Mouse (Mus musculus) hindbrain, embryonic 11.5 days (tissue): Measurements from ENCODE around the gene Ckap4. TPM values are rescaled to one million over a fixed set of nuclear protein-coding genes. Genes with fewer than 3 reads are reported as not detected.

ENCODE experiments used
- ATAC-seq: fragments of 200-750 bp; cut with Nextera tagmentation; 2 replicates; pipeline ENCODE4 v1.8.0; 2017; ENCODE audit warnings: mild to moderate bottlenecking, moderate TSS enrichment, moderate library complexity; ENCODE audit not compliant: low FRiP score
- DNase-seq: peaks from one replicate; pipeline ENCODE4 v3.0.0-alpha.2; 2015; ENCODE audit warnings: low spot score
- H3K27ac ChIP-seq: fragments of 300-500 bp; sonication (generic); 2 replicates; pipeline ENCODE4 v1.5.1; 2014; ENCODE audit warnings: mild to moderate bottlenecking, low read depth, low read length
- H3K27me3 ChIP-seq: fragments of 300-500 bp; sonication (generic); 2 replicates; pipeline ENCODE4 v1.6.1; 2014; ENCODE audit warnings: mild to moderate bottlenecking, low read length, moderate library complexity, mixed read lengths; ENCODE audit not compliant: control insufficient read depth, insufficient read depth
- H3K36me3 ChIP-seq: fragments of 300-500 bp; sonication (generic); 2 replicates; pipeline ENCODE4 v1.6.1; 2014; ENCODE audit warnings: mild to moderate bottlenecking, low read length, moderate library complexity, mixed read lengths; ENCODE audit not compliant: control insufficient read depth, insufficient read depth
- H3K4me1 ChIP-seq: fragments of 300-500 bp; sonication (generic); replicated peaks from 2 replicates; pipeline ENCODE4 v1.6.1; 2014; ENCODE audit warnings: low read length, mixed read lengths; ENCODE audit not compliant: control insufficient read depth, insufficient read depth
- H3K4me2 ChIP-seq: fragments of 300-500 bp; sonication (generic); replicated peaks from 2 replicates; pipeline ENCODE4 v1.6.1; 2014; ENCODE audit warnings: mild to moderate bottlenecking, low read depth, low read length
- H3K4me3 ChIP-seq: fragments of 300-500 bp; sonication (generic); 2 replicates; pipeline ENCODE4 v1.5.1; 2014; ENCODE audit warnings: low read depth, low read length
- H3K9ac ChIP-seq: fragments of 300-500 bp; sonication (generic); 2 replicates; pipeline ENCODE4 v1.6.1; 2014; ENCODE audit warnings: low read depth, low read length
- H3K9me3 ChIP-seq: fragments of 300-500 bp; sonication (generic); 2 replicates; pipeline ENCODE4 v1.6.1; 2016; ENCODE audit warnings: low read length; ENCODE audit not compliant: control insufficient read depth
- WGBS: fragments of 180-500 bp; shearing (Covaris S2); extraction: QIAGEN DNeasy Blood & Tissue Kit; methylation state at CpG from one replicate; pipeline ENCODE4 v1.1.7; 2014; 5-methylcytosine and 5-hydroxymethylcytosine counted together
- polyA plus RNA-seq: library from polyadenylated mRNA; unstranded; fragments of >200 nt; fragmentation: Nextera tagmentation; extraction: Ambion mirVana; gene quantifications from 2 replicates; pipeline ENCODE4 v1.2.1, GENCODE M21; 2014

The Ckap4 gene
- polyA plus RNA-seq, 1 experiment from 2014 or later: 91.1 TPM

GRCm38 (mm10) chr10:84535859-84536258 lies 2.0 kb upstream of the Ckap4 start:
- Histone ChIP-seq H3K4me1 (peaks cover 9% of the 10 kb centered on the region), H3K4me3 (no peak overlapping the region), H3K27me3 (no peaks in the 10 kb centered on the region), H3K9me3 (no peaks in the 10 kb centered on the region), H3K4me2 (no peak overlapping the region), H3K36me3 (no peaks in the 10 kb centered on the region), H3K9ac (no peak overlapping the region), H3K27ac (no peak overlapping the region)
- 76% methylated on average over 4 of the region's 4 CpGs for WGBS
- ATAC-seq: no peak
- DNase-seq: no peak

- WGBS: 84% methylated on average over 5 of the region's 5 CpGs
These were observed 1.6 kb upstream of the Ckap4 start for GRCm38 (mm10) chr10:84535458-84535857.

GRCm38 (mm10) chr10:84532911-84533882 lies 665 bp downstream of the Ckap4 start:
- Histone ChIP-seq H3K4me3 (peak overlapping the region; percentile 97), H3K9me3 (no peaks in the 10 kb centered on the region), H3K27me3 (no peaks in the 10 kb centered on the region), H3K4me1 (peaks cover 14% of the 10 kb centered on the region), H3K9ac (peak overlapping the region; percentile 98), H3K27ac (peak overlapping the region; percentile 95), H3K36me3 (no peaks in the 10 kb centered on the region; the same call in 1 of the 2 replicates), H3K4me2 (peak overlapping the region; percentile 71)
- peak; percentile 64 for ATAC-seq
- under 1% methylated on average over 51 of the region's 72 CpGs for WGBS
- peak; percentile 71 for DNase-seq

More at GRCm38 (mm10) chr10:84535458-84535857, 1.6 kb upstream of the Ckap4 start:
- no peaks in the 10 kb centered on the region for H3K36me3 ChIP-seq
- peaks cover 11% of the 10 kb centered on the region for H3K4me1 ChIP-seq
- no peak overlapping the region for H3K4me2 ChIP-seq
- H3K9ac ChIP-seq: no peak overlapping the region
- H3K27me3 ChIP-seq: no peaks in the 10 kb centered on the region
- DNase-seq (no peak), ATAC-seq (no peak)
- no peak overlapping the region for H3K4me3 ChIP-seq
- no peaks in the 10 kb centered on the region for H3K9me3 ChIP-seq
- H3K27ac ChIP-seq: no peak overlapping the region

- Histone ChIP-seq H3K4me2 (peak overlapping the region; percentile 71), H3K27ac (peak overlapping the region; percentile 95; the same call in 1 of the 2 replicates), H3K36me3 (no peaks in the 10 kb centered on the region; the same call in 1 of the 2 replicates), H3K9me3 (no peaks in the 10 kb centered on the region), H3K9ac (peak overlapping the region; percentile 98), H3K4me3 (peak overlapping the region; percentile 97), H3K4me1 (peaks cover 14% of the 10 kb centered on the region), H3K27me3 (no peaks in the 10 kb centered on the region)
- WGBS: 77% methylated on average over 16 of the region's 16 CpGs
- ATAC-seq (no peak), DNase-seq (no peak)
These were observed 1.5 kb downstream of the Ckap4 start for GRCm38 (mm10) chr10:84532191-84532889.

- Histone ChIP-seq H3K27ac (no peak overlapping the region), H3K27me3 (no peaks in the 10 kb centered on the region), H3K9ac (0 out of 2 replicates have a peak overlapping the region, but pooled peaks have one; percentile 8), H3K4me2 (peak overlapping the region; percentile 71), H3K36me3 (no peaks in the 10 kb centered on the region; the same call in 1 of the 2 replicates), H3K4me1 (peaks cover 14% of the 10 kb centered on the region), H3K4me3 (peak overlapping the region; percentile 97; the same call in 1 of the 2 replicates), H3K9me3 (no peaks in the 10 kb centered on the region)
- ATAC-seq: no peak
- no peak for DNase-seq
- WGBS: 87% methylated on average over 4 of the region's 4 CpGs
These were observed 2.3 kb downstream of the Ckap4 start for GRCm38 (mm10) chr10:84531576-84531975.

GRCm38 (mm10) chr10:84530388-84530787 lies 3.5 kb downstream of the Ckap4 start:
- DNase-seq (no peak), ATAC-seq (no peak)
- WGBS: 92% methylated on average over 8 of the region's 8 CpGs
- Histone ChIP-seq H3K9ac (no peak overlapping the region), H3K4me3 (no peak overlapping the region), H3K36me3 (no peaks in the 10 kb centered on the region; the same call in 1 of the 2 replicates), H3K9me3 (no peaks in the 10 kb centered on the region), H3K27ac (no peak overlapping the region), H3K27me3 (no peaks in the 10 kb centered on the region), H3K4me1 (peaks cover 14% of the 10 kb centered on the region), H3K4me2 (peak overlapping the region; percentile 71; the same call in 1 of the 2 replicates)

- no peaks in the 10 kb centered on the region; the same call in 1 of the 2 replicates for H3K36me3 ChIP-seq
- H3K27me3 ChIP-seq: no peaks in the 10 kb centered on the region
- no peak overlapping the region for H3K27ac ChIP-seq
- no peak for ATAC-seq
- 81% methylated on average over 12 of the region's 12 CpGs for WGBS
- no peak overlapping the region for H3K9ac ChIP-seq
- H3K9me3 ChIP-seq: no peaks in the 10 kb centered on the region
- peaks cover 14% of the 10 kb centered on the region for H3K4me1 ChIP-seq
- H3K4me3 ChIP-seq: no peak overlapping the region
- no peak for DNase-seq
- no peak overlapping the region for H3K4me2 ChIP-seq
These were observed 6.2 kb downstream of the Ckap4 start for GRCm38 (mm10) chr10:84527631-84528030.

- WGBS: 80% methylated on average over 5 of the region's 5 CpGs
These were observed 6.8 kb downstream of the Ckap4 start for GRCm38 (mm10) chr10:84527070-84527469.

More at GRCm38 (mm10) chr10:84527070-84527469, 6.8 kb downstream of the Ckap4 start:
- Histone ChIP-seq H3K27me3 (no peaks in the 10 kb centered on the region), H3K4me2 (no peak overlapping the region), H3K36me3 (no peaks in the 10 kb centered on the region; the same call in 1 of the 2 replicates), H3K4me1 (peaks cover 11% of the 10 kb centered on the region), H3K27ac (no peak overlapping the region), H3K9me3 (no peaks in the 10 kb centered on the region), H3K9ac (no peak overlapping the region), H3K4me3 (no peak overlapping the region)
- no peak for ATAC-seq
- DNase-seq: no peak
